Mouse (Mus musculus) MEL (cell line): ENCODE results near the gene Ano3.

Experiments used
- CTCF ChIP-seq, 3 experiments: IDR thresholded peaks in 2 of 3; conservative IDR thresholded peaks in 1 of 3; 2 replicates each; pipeline ENCODE4 v1.5.1; 2011 to 2012; ENCODE audit warnings: low read length in 3 of 3, low read depth in 2 of 3, mild to moderate bottlenecking in 2 of 3, improper control_type of control experiment in 1 of 3, inconsistent platforms in 1 of 3, mixed read lengths in 1 of 3, moderate library complexity in 1 of 3; ENCODE audit not compliant: control insufficient read depth in 1 of 3, insufficient read depth in 1 of 3, poor library complexity in 1 of 3, severe bottlenecking in 1 of 3
- E2F4 ChIP-seq: IDR thresholded peaks from 2 replicates; pipeline ENCODE4 v1.6.1; 2011; ENCODE audit warnings: low read depth, low read length, improper control_type of control experiment, borderline replicate concordance
- KAT2A ChIP-seq: conservative IDR thresholded peaks from 2 replicates; pipeline ENCODE4 v1.6.1; 2012; ENCODE audit warnings: low read depth, low read length, improper control_type of control experiment, inconsistent platforms
- MAX ChIP-seq: IDR thresholded peaks from 2 replicates; pipeline ENCODE4 v1.6.1; 2011; ENCODE audit warnings: low read length, improper control_type of control experiment
- MXI1 ChIP-seq: IDR thresholded peaks from 2 replicates; pipeline ENCODE4 v1.6.1; 2011; ENCODE audit warnings: mild to moderate bottlenecking, low read depth, low read length, improper control_type of control experiment
- NELFE ChIP-seq: IDR thresholded peaks from 2 replicates; pipeline ENCODE4 v1.6.1; 2011; ENCODE audit warnings: low read depth, low read length, improper control_type of control experiment
- POLR2A ChIP-seq, 2 experiments: IDR thresholded peaks; 2 replicates each; pipeline ENCODE4 v1.6.1; 2011 to 2012; ENCODE audit warnings: low read length in 2 of 2, mild to moderate bottlenecking in 2 of 2, control low read depth in 1 of 2, improper control_type of control experiment in 1 of 2, low read depth in 1 of 2, moderate library complexity in 1 of 2; ENCODE audit not compliant: control insufficient read depth in 1 of 2, insufficient read depth in 1 of 2, poor library complexity in 1 of 2
- SMC3 ChIP-seq: IDR thresholded peaks from 2 replicates; pipeline ENCODE4 v1.6.1; 2011; ENCODE audit warnings: low read depth, low read length, improper control_type of control experiment
- TCF12 ChIP-seq: IDR thresholded peaks from 2 replicates; pipeline ENCODE4 v1.6.1; 2014; ENCODE audit warnings: low read depth, mild to moderate bottlenecking, inconsistent platforms, low read length, improper control_type of control experiment, moderate library complexity

DNA sequence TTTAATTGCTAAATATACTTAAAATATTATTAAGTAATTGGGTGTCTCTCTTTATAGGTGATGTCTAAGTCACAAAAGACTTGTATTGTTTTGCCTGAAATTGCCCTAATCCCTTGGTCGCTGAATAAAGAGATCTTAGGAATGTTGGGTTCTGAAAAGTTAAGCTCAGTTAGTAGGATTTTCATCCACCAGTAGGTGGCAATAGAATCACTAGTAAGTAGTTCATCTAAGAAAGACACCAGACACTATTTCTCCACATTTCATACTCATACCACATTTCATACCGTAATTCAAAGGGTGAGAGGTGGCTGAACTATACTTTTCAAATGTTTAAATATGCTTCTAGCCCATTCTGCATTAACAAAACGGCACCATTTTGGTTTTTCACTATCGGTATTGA is 287.4 kb downstream of the Ano3 start:
- TF ChIP-seq TCF12 (no peak), E2F4 (no peak), SMC3 (peak; percentile 40), CTCF (IDR thresholded peaks at IDR 0.05 in 2 of 3, conservative IDR thresholded peaks at IDR 0.05 in 1 of 3; ENCODE audit: control insufficient read depth in 1 of 3, insufficient read depth in 1 of 3, low read depth in 2 of 3, low read length in 3 of 3, poor library complexity in 1 of 3, severe bottlenecking in 1 of 3) (peak in 1 of 3 experiments; percentile 44; a peak in 2 of 6 replicates), MAX (no peak), NELFE (no peak), MXI1 (no peak), POLR2A (IDR thresholded peaks at IDR 0.05; ENCODE audit: control insufficient read depth in 1 of 2, insufficient read depth in 1 of 2, low read depth in 1 of 2, low read length in 2 of 2, poor library complexity in 1 of 2) (no peak), KAT2A (no peak)
